Mouse (Mus musculus) bone marrow macrophage, adult 2 months (primary cell): ENCODE measurements around the gene Klhdc8b.
A peak's percentile ranks its signal among the peaks of the same experiment; 100 is the strongest.

ENCODE experiments used
- CTCF ChIP-seq: IDR thresholded peaks from 2 replicates; pipeline ENCODE4 v1.5.1; 2012; ENCODE audit warnings: low read depth, mild to moderate bottlenecking, low read length, moderate library complexity
- POLR2A ChIP-seq: IDR thresholded peaks from 2 replicates; pipeline ENCODE4 v1.6.1; 2012; ENCODE audit warnings: mild to moderate bottlenecking, low read depth, low read length, borderline replicate concordance

DNA sequence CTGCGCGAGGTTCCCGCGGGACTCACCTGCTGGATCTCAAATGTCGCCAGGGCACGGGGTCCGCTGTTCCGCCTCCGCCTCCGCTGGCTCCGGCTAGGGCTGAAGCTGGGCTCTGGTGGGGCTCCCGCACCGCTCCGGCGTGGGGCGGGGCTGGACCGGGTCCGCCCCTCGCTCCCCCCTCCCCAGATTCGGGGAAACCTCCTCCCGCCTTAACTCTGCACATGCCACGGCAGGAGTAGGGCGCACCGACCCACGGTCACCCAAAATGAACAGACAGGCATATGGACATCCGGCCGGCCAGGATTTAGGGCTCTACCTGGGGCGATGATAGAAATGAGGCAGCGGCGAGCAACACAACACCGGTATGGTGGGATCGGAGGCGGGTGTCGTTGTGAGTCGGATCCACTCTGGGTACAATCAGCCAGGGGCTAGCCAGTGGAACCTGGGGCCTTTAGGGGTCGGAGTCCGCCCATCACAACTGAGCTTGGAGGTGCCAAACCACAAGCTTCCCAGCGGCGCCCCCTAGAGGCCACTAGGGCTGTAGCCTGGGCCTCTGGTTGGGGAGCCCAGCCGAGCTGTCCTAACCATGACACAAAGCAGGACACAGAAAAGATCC lies 9.0 kb downstream of the Klhdc8b start:
- TF ChIP-seq POLR2A (no peak), CTCF (peak; percentile 87)
